Mouse (Mus musculus): Measurements from ENCODE around the gene Zfp219. TPM values are rescaled to one million over a fixed set of nuclear protein-coding genes. Genes with fewer than 3 reads are reported as not detected.

Zfp219 gene
- polyA plus RNA-seq, 1 experiment, result 177 TPM

DNA sequence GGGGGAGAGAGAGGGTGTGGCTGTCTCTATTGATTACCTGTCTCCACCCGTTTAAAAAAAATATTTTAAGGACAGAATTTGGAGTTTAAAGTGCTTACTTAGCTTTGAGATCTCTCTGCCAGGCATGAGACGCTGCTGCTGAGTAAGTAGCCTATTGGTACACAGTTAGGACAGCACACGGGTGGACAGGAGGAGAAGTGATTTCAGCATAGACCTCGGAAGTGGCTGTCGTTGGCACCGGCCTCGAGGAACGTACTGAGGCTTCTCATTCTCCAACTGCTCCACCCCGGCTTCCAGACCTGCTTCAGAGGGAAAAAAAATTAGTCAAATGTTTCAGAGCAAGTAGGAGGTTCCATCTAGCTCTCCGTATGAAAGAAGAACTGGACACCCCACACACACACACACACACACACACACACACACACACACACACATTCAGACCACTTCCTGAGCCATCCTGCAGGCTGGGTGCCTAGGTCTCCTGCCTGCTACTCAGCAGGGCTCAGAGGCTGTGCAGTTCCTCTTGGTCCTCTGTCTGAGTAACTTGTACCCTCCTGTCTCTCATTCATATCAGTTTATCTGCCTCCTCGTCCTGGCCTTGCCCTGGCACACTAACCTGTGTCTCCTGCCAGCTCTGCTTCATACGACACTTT, 25.2 kb downstream of the Zfp219 start:
- DNase-seq (ENCODE audit: low read depth), result no peak
- TF ChIP-seq POLR2A (IDR thresholded peaks at IDR 0.05; ENCODE audit: borderline replicate concordance, extremely low read depth, insufficient read depth, insufficient read length, poor library complexity, severe bottlenecking) (no peak), CTCF (IDR thresholded peaks at IDR 0.05; ENCODE audit: borderline replicate concordance, extremely low read depth, insufficient read depth, insufficient read length) (no peak)

DNA sequence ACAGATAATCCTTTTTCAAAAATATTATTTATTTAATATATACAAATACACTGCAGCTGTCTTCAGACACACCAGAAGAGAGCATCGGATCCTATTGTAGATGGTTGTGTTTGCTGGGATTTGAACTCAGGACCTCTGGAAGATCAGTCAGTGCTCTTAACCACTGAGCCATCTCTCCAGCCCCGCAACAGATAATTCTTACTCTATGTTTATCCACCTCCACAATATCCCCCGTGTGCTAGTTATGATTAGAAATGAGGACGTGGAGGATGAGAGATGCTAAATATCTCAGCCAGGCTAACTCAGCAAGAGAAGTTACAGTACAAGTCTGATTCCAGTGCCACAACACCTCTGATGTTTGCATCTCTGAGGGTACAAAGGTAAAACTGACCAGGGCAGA, 26.1 kb downstream of the Zfp219 start:
- TF ChIP-seq POLR2A (IDR thresholded peaks at IDR 0.05; ENCODE audit: borderline replicate concordance, extremely low read depth, insufficient read depth, insufficient read length, poor library complexity, severe bottlenecking) (no peak), CTCF (IDR thresholded peaks at IDR 0.05; ENCODE audit: borderline replicate concordance, extremely low read depth, insufficient read depth, insufficient read length) (no peak)

GRCm38 (mm10) chr14:51989461-51989970, 31.0 kb downstream of the Zfp219 start:
- TF ChIP-seq POLR2A (IDR thresholded peaks at IDR 0.05; ENCODE audit: borderline replicate concordance, extremely low read depth, insufficient read depth, insufficient read length, poor library complexity, severe bottlenecking) (no peak), CTCF (IDR thresholded peaks at IDR 0.05; ENCODE audit: borderline replicate concordance, extremely low read depth, insufficient read depth, insufficient read length) (no peak)
- no peak for DNase-seq (ENCODE audit: low read depth)

More for the DNA sequence above, 26.1 kb downstream of the Zfp219 start:
- no peak for DNase-seq (ENCODE audit: low read depth)

GRCm38 (mm10) chr14:51988731-51989130, 31.8 kb downstream of the Zfp219 start:
- DNase-seq (ENCODE audit: low read depth), result no peak
- TF ChIP-seq CTCF (IDR thresholded peaks at IDR 0.05; ENCODE audit: borderline replicate concordance, extremely low read depth, insufficient read depth, insufficient read length), result no peak
- TF ChIP-seq POLR2A (IDR thresholded peaks at IDR 0.05; ENCODE audit: borderline replicate concordance, extremely low read depth, insufficient read depth, insufficient read length, poor library complexity, severe bottlenecking), result no peak

GRCm38 (mm10) chr14:51987177-51987576, 33.4 kb downstream of the Zfp219 start:
- DNase-seq (ENCODE audit: low read depth), result no peak
- TF ChIP-seq CTCF (IDR thresholded peaks at IDR 0.05; ENCODE audit: borderline replicate concordance, extremely low read depth, insufficient read depth, insufficient read length) (no peak), POLR2A (IDR thresholded peaks at IDR 0.05; ENCODE audit: borderline replicate concordance, extremely low read depth, insufficient read depth, insufficient read length, poor library complexity, severe bottlenecking) (no peak)

- TF ChIP-seq POLR2A (IDR thresholded peaks at IDR 0.05; ENCODE audit: borderline replicate concordance, extremely low read depth, insufficient read depth, insufficient read length, poor library complexity, severe bottlenecking), result no peak
- no peak for TF ChIP-seq CTCF (IDR thresholded peaks at IDR 0.05; ENCODE audit: borderline replicate concordance, extremely low read depth, insufficient read depth, insufficient read length)
- no peak for DNase-seq (ENCODE audit: low read depth)
Observed at GRCm38 (mm10) chr14:51986153-51986505, 34.4 kb downstream of the Zfp219 start.

DNA sequence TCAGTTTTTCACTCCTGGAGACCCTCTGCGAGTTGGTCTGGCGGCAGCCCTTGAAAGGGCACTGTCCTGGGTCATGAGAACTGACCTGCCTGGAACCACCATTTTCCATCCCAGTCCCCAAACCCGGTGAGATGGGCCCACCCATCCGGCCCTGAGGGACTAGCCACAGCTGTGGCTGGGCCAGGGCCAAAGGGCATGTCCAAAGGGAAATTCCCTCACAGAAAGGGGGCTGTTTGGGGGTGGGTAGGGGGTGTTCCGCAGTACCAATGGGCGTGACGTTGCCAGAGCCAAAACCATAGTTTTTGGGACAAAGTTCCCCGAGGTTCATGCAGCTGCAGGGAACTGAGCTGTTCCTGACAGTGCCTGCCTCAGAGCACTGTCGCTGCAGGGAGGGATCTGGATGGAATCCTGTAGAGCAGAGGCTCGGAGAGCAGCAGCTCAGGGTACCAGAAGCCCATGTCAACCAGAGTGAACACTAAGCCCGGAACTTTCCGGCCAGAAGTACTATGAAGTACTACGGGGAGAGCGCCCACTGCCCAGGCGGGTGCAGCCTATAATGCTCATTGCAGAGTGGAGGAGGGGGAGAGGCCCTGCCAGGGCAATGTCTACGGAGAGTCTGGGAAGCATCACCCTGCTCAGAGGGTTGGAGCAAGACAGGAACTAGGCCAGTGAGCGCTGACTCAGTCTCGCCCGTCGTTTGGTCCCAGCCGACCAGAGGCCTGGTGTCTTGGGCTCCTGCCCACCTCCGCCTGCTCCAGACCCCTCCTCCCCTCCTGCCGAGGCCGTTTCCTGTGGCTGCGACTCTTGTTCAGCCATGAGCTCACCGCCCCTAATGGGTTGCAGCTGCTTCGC, 35.0 kb downstream of the Zfp219 start:
- TF ChIP-seq POLR2A (IDR thresholded peaks at IDR 0.05; ENCODE audit: borderline replicate concordance, extremely low read depth, insufficient read depth, insufficient read length, poor library complexity, severe bottlenecking) (no peak), CTCF (IDR thresholded peaks at IDR 0.05; ENCODE audit: borderline replicate concordance, extremely low read depth, insufficient read depth, insufficient read length) (no peak)
- peak; percentile 92 for DNase-seq (ENCODE audit: low read depth)

DNA sequence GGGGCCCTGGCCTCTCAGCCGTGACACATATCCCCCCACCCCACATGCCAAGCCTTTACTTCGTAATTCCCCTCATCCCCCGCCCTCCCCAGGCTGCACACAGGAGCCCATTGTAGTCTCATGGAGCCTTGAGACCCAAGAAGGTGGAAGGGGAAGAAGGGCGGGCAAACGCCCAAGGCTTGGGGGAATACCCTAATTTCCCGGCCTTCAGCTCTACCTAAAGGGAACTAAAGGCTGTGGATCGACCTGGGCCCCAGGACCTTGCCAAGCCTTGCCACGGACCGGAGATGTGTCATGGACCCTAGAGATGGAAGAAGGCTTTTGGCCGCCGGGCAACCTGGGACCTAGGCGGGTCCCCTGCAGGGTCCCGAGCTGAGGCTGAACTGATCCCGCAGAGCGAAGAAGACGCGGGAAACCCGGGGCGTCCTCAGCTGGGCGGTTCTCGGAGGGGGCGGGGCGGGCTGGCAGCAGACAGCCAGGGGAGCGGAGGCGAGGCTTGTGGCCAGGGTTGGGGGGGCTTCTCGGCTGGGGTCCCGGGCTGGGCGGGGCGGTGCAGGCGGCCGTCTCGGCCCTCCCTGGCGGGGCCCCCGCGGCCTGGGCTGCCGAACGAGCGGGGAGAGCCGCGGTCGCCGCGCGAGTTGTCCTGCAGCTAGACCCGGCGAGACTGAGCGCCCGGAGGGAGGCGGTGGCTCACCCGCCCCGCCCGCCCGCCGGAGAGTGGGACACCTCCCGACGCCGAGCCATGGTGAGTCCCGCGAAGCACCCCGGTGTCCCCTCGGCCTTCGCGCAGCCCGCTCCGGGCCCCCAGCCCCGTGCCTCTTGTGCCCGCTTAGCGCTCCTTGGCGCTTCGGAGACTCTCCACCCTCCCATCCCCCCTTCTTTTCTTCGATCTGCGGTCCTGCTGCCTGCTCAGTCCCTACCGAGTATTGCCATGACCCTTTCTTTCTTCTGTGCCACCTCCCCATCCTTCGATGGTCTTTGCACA, 36.0 kb downstream of the Zfp219 start, which contains the start of gene Arhgef40:
Arhgef40 (plus strand) TSS at position 473 of the 985 bp plus-strand sequence.
- DNase-seq (ENCODE audit: low read depth), result peak; percentile 94
- TF ChIP-seq CTCF (IDR thresholded peaks at IDR 0.05; ENCODE audit: borderline replicate concordance, extremely low read depth, insufficient read depth, insufficient read length) (no peak), POLR2A (IDR thresholded peaks at IDR 0.05; ENCODE audit: borderline replicate concordance, extremely low read depth, insufficient read depth, insufficient read length, poor library complexity, severe bottlenecking) (peak; percentile 80)

DNA sequence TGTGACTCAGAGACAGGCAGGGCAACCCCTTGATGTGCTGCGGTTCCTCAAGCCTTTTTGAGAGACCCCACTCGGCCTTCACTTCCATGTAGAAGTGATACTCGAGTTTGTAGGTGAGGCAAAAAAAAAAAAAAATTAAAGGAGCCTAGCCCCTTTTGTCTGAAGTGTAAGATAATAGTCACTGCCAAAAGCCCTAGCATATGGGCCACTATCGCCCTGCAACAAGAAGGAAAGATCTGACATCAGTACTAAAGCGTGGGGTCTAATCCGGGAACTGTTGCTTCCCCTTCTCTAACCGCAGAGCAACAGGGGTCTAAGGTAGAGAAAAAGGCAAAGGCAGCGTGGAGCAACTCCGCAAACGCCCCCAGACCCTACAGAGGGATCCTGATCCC, 36.7 kb downstream of the Zfp219 start:
- no peak for TF ChIP-seq CTCF (IDR thresholded peaks at IDR 0.05; ENCODE audit: borderline replicate concordance, extremely low read depth, insufficient read depth, insufficient read length)
- TF ChIP-seq POLR2A (IDR thresholded peaks at IDR 0.05; ENCODE audit: borderline replicate concordance, extremely low read depth, insufficient read depth, insufficient read length, poor library complexity, severe bottlenecking), result no peak
- DNase-seq (ENCODE audit: low read depth), result no peak

- DNase-seq (ENCODE audit: low read depth), result no peak
- TF ChIP-seq CTCF (IDR thresholded peaks at IDR 0.05; ENCODE audit: borderline replicate concordance, extremely low read depth, insufficient read depth, insufficient read length), result no peak
- TF ChIP-seq POLR2A (IDR thresholded peaks at IDR 0.05; ENCODE audit: borderline replicate concordance, extremely low read depth, insufficient read depth, insufficient read length, poor library complexity, severe bottlenecking), result no peak
Observed at GRCm38 (mm10) chr14:51983251-51983650, 37.3 kb downstream of the Zfp219 start.

Data from brain, embryonic 14.5 days (tissue).